Mouse (Mus musculus) E14TG2a.4 (cell line): ENCODE results near the gene Foxp1.

Experiments used
- CTCF ChIP-seq: conservative IDR thresholded peaks from 2 replicates; pipeline ENCODE4 v1.5.1; 2014; ENCODE audit warnings: low read length
- POU5F1 ChIP-seq: IDR thresholded peaks from 2 replicates; pipeline ENCODE4 v1.6.1; 2014; ENCODE audit warnings: low read length, borderline replicate concordance

GRCm38 (mm10) chr6:99491146-99491545, 31.4 kb downstream of the Foxp1 start:
- TF ChIP-seq CTCF: no peak
- no peak for TF ChIP-seq POU5F1
